Mouse (Mus musculus) megakaryocyte, embryonic 14.5 days (primary cell): Measurements from ENCODE around the gene Farsa.

Source experiments
- FLI1 ChIP-seq: IDR thresholded peaks from 2 replicates; pipeline ENCODE4 v1.6.1; 2012; ENCODE audit warnings: low read length, inconsistent platforms, mixed read lengths
- GATA1 ChIP-seq: IDR thresholded peaks from 3 replicates; pipeline ENCODE4 v1.6.1; 2012; ENCODE audit warnings: mixed read lengths, low read length, inconsistent platforms, borderline replicate concordance

DNA sequence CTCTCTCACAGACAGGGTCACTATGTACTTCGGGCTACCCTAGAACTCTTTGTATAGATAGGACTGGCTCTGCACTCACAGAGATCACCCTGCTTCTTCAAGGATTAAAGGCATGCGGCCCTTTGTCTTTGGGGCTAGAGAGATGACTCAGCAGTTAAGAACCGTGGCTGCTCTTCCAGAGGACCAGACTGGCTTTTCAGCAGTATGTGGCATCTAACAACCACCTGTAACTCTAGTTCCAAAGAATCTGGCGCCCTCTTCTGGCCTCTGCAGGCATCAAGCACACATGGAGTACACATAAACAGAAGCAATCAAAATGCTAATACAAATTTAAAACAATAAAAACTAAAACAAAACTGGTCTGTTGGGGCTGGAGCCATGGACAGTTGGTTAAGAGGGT, 57.2 kb downstream of the Farsa start:
- TF ChIP-seq GATA1 (no peak), FLI1 (no peak)
